Mouse (Mus musculus): ENCODE measurements at regions not wholly inside any gene's neighbourhood (a gene's known extent, or its start where the extent isn't known, plus 50 kb on each side); places are given as distances from the start of the nearest gene placed in this dataset.

DNA sequence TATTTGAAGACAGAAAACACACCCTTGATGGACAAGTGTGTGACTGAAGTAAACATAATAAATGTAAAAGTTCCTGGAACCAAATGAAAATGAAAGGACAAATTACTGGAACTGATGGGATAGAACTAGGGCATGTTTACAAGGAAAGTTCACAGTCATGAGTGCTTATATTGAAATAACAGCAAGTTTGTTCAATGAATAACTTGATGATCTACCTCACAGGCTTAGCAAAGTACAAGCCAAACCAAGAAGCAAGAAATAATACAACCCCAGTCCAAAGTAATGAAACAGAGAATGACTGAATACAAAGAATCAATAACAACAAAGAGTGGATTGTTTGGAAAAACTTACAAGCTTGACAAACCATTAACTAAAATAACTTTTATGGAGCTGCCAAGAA lies 56.2 kb downstream of the Gm379 start:
- no peak for DNase-seq (ENCODE audit: low spot score in 2 of 2)

DNA sequence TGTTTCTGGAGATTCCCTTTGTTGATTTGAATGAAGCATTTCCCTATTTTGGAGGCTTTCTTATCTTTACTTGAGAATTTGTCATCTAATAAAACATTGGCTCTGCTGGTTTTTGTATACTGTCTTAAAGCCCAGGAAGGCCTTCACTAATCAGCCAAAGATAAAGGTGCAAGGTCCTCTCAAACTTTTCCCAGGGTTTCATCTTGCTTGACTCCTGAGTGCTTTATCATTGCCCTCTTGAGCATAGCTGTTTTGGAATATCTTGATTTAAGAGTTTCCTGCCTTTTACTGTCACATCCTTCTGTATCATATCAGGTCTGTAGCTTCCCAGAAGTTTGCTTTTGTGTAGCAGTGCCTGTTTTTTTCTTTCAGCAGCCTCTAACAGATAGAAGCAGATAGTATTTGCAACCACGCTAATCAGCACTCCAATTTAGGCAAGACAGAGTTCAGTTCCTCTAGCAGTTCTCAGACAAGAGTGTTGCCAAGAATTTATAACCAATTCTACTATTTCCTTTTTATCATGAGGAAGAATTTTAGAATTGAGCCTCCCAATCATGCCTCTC lies 64.7 kb downstream of the Gm379 start:
- no peak for DNase-seq (ENCODE audit: low spot score in 2 of 2)

DNA sequence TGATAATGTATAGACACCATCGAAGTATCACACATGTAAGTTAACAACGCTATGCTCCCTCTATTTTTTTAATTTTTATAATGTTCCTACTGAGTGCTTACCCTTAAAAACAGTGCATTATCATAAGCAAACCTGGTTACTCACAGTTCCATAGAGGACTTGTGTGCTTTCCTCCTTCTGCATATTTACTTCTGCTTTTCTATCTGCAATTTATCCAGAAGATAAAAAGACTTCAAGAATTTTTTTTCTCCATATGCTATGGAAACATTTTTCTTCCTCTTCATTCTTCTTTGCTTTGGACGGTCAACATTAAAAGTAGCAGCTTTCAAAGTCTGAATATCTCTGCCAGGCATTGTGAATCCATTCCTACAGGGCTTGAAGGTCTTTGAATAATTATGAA lies 102.7 kb downstream of the Gm379 start:
- DNase-seq (ENCODE audit: low spot score in 2 of 2): no peak

DNA sequence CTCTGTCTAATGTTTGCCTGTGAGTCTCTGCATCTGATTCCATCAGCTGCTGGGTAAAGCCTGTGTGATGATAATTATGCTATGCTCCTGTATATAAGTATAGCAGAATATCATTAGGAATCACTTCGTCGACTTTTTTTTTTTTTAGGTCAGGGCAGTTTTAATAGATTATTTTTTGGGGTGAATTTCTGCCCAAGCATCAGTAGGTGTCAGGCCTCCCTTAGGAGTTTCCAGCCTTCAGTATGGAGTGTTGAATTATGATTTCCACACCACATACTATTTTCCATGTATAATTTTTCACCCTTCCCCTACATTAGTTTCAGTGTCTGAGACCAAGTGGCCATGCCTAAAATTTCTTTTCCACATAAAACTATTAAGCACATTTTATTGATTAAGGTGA lies 121.5 kb downstream of the Gm379 start:
- DNase-seq (ENCODE audit: low spot score in 2 of 2): no peak

DNA sequence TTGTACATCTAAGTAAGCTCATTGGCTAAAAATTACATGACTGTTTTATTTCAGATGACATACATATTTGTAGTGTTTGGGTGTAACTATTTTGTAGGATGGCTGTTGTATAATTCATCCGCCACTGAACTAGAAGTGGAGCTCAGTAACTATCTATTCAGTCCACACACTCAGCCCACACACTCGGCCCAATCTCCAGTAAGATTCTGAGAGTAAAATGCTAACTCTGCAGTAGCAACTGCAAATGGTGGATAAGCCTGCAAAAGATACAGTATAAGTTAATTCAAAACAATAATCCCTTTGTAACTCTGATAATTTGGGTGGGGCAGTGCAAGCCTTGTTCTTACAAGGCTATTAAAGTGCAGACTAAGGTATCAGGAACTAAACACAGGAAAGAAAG lies 123.3 kb downstream of the Gm379 start:
- no peak for DNase-seq (ENCODE audit: low spot score in 2 of 2)

DNA sequence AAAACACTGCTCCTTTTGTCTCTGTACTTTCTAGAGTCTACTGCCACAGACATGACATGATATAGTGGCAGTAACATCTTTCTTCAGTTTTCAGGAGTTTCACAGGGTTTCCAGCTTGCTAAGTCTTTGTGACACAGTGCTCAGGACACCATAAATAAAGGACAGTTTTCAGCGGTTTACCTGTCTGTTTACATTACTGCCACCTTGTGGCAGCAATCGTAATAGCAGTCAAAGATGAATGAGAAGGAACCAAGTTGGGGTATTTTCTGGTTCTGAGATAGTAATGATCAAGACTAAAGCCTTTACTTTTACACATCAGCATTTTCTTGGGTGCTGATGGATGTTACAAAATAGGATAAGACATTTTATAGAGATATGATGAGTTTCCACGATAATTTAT lies 127.7 kb downstream of the Gm379 start:
- DNase-seq (ENCODE audit: low spot score in 2 of 2): peak; percentile 18 to 65
